Mouse (Mus musculus): ENCODE data around the gene Ttc9b. TPM values are rescaled to one million over a fixed set of nuclear protein-coding genes. Genes with fewer than 3 reads are reported as not detected.

Ttc9b gene
- polyA plus RNA-seq, 1 experiment, result not detected

GRCm38 (mm10) chr7:27609688-27610087, 44.0 kb upstream of the Ttc9b start:
- TF ChIP-seq CTCF (IDR thresholded peaks at IDR 0.05; ENCODE audit: control insufficient read depth, insufficient read depth, low read length), result no peak
- no peak for TF ChIP-seq POLR2A (IDR thresholded peaks at IDR 0.05; ENCODE audit: borderline replicate concordance, control insufficient read depth, low read depth, low read length)
- H3K4me3 ChIP-seq (replicated peaks; ENCODE audit: control insufficient read depth, low read depth, low read length), result no peak overlapping the region
- H3K4me1 ChIP-seq (ENCODE audit: control insufficient read depth, insufficient read depth, low read length), result peaks cover 8% of the 10 kb centered on the region
- WGBS, result 30% methylated on average over 2 of the region's 2 CpGs
- H3K27ac ChIP-seq (ENCODE audit: control insufficient read depth, insufficient read depth, low read depth, low read length, poor library complexity), result no peak overlapping the region

DNA sequence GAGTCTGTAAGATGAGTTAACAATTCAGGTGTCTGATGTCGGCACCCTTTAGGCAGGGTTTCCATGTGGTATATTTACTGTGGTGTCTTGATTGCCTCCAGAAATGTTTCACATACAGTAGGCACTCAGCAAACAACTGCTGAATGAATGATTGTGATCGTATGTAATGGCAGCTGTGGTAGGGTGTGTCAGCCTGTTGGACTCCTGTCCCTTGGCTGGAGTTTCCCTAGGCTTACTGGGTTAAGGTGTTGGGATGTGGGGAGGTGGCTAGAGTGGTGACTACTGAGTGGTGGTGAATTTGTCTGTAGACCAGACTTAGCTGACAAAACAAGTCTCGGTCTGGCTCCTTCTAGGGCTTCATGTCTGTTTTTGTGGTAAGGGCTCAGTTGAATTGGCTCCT, 43.3 kb upstream of the Ttc9b start:
- Histone ChIP-seq H3K4me3 (replicated peaks; ENCODE audit: control insufficient read depth, low read depth, low read length) (no peak overlapping the region), H3K27ac (ENCODE audit: control insufficient read depth, insufficient read depth, low read depth, low read length, poor library complexity) (no peak overlapping the region), H3K4me1 (ENCODE audit: control insufficient read depth, insufficient read depth, low read length) (peaks cover 6% of the 10 kb centered on the region)
- WGBS, result 90% methylated on average over 3 of the region's 3 CpGs
- TF ChIP-seq CTCF (IDR thresholded peaks at IDR 0.05; ENCODE audit: control insufficient read depth, insufficient read depth, low read length), result no peak
- TF ChIP-seq POLR2A (IDR thresholded peaks at IDR 0.05; ENCODE audit: borderline replicate concordance, control insufficient read depth, low read depth, low read length), result no peak

DNA sequence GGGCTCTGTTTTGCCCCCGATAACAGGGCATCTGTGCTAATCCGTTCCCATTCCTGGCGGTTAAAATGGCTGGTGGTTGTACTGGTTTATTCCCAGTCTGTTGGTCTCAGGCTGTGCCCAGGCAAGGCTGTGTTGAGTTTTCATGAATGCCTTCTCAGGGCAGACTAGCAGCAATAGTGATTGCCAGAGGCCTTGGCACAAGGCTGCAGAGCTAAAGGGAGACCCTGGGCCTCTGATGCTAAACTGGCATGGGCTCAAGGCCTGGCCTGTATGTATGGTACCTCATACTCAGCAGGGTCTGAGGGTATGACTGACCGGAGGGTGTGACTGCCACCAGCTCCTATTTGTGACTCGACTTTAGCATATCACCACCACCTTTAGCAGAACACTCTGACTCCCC, 42.8 kb upstream of the Ttc9b start:
- WGBS, result 94% methylated on average over 5 of the region's 5 CpGs
- no peak for TF ChIP-seq POLR2A (IDR thresholded peaks at IDR 0.05; ENCODE audit: borderline replicate concordance, control insufficient read depth, low read depth, low read length)
- no peak for TF ChIP-seq CTCF (IDR thresholded peaks at IDR 0.05; ENCODE audit: control insufficient read depth, insufficient read depth, low read length)
- Histone ChIP-seq H3K4me1 (ENCODE audit: control insufficient read depth, insufficient read depth, low read length) (peaks cover 5% of the 10 kb centered on the region), H3K4me3 (replicated peaks; ENCODE audit: control insufficient read depth, low read depth, low read length) (no peak overlapping the region), H3K27ac (ENCODE audit: control insufficient read depth, insufficient read depth, low read depth, low read length, poor library complexity) (no peak overlapping the region)

DNA sequence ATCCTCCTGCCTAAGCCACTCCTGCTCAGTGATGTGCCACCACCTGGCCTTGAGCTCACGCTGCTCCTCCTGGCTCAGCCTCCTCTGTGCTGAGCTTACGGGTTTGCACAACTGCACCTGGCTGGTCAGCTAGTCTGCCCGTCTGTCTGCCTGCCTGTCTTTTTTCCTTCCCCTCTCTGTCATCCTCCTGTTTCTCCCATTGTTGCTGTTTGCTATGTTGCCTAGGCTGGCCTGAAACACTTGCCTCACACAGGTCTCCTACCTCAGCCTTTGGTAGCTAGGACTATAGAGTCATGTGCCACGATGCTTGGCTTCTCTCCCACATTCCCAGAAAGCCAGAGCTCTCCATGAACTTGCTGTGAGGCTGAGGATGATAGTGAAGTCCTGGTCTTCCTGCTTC, 40.8 kb upstream of the Ttc9b start:
- TF ChIP-seq CTCF (IDR thresholded peaks at IDR 0.05; ENCODE audit: control insufficient read depth, insufficient read depth, low read length) (no peak), POLR2A (IDR thresholded peaks at IDR 0.05; ENCODE audit: borderline replicate concordance, control insufficient read depth, low read depth, low read length) (no peak)
- no peak overlapping the region for H3K4me3 ChIP-seq (replicated peaks; ENCODE audit: control insufficient read depth, low read depth, low read length)
- no peak overlapping the region for H3K27ac ChIP-seq (ENCODE audit: control insufficient read depth, insufficient read depth, low read depth, low read length, poor library complexity)
- no peaks in the 10 kb centered on the region; the same call in none of the 2 replicates for H3K4me1 ChIP-seq (ENCODE audit: control insufficient read depth, insufficient read depth, low read length)
- WGBS, result 71% methylated on average over 4 of the region's 4 CpGs

DNA sequence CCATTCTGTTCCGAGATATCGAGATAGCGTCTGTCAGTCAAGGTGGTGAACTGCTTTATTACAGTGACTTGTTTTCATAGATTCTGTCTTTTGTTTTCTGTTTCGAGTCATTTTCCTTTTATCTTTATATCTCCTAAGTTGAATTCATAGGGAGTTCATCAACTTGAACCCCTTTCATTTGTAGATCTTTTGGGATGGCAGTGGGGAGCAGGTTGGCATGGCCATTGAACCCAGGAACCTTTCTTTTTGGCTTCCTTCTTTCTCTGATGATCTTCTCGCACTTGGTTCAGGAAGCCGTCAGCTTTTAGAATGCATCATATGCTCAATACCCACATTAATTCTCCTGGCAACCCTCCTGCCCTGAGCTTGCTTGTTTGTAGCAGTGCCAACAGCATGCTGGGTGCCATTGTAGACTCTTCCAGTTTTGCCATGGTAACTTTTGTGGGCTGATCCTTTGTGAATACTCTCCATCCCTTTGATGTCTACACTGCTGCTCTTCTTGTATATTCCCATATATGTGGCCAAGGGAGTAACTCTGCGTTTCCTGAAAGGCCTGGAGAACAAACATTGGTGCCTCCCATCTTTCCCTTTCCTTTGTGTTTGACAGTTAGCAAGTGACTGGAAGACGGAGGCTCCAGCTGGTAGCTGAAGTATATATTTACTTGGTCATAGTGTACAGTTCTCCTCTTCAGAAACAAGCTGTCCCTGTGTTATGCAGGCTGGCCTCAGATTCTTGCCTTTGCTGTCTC, 39.8 kb upstream of the Ttc9b start:
- 85% methylated on average over 8 of the region's 8 CpGs for WGBS
- Histone ChIP-seq H3K4me3 (replicated peaks; ENCODE audit: control insufficient read depth, low read depth, low read length) (no peak overlapping the region), H3K27ac (ENCODE audit: control insufficient read depth, insufficient read depth, low read depth, low read length, poor library complexity) (no peak overlapping the region), H3K4me1 (ENCODE audit: control insufficient read depth, insufficient read depth, low read length) (no peaks in the 10 kb centered on the region; the same call in 1 of the 2 replicates)
- no peak for TF ChIP-seq CTCF (IDR thresholded peaks at IDR 0.05; ENCODE audit: control insufficient read depth, insufficient read depth, low read length)
- TF ChIP-seq POLR2A (IDR thresholded peaks at IDR 0.05; ENCODE audit: borderline replicate concordance, control insufficient read depth, low read depth, low read length), result no peak

GRCm38 (mm10) chr7:27621028-27621427, 32.7 kb upstream of the Ttc9b start:
- Histone ChIP-seq H3K4me1 (ENCODE audit: control insufficient read depth, insufficient read depth, low read length) (no peaks in the 10 kb centered on the region), H3K4me3 (replicated peaks; ENCODE audit: control insufficient read depth, low read depth, low read length) (no peak overlapping the region), H3K27ac (ENCODE audit: control insufficient read depth, insufficient read depth, low read depth, low read length, poor library complexity) (no peak overlapping the region)
- TF ChIP-seq CTCF (IDR thresholded peaks at IDR 0.05; ENCODE audit: control insufficient read depth, insufficient read depth, low read length) (no peak), POLR2A (IDR thresholded peaks at IDR 0.05; ENCODE audit: borderline replicate concordance, control insufficient read depth, low read depth, low read length) (no peak)
- 83% methylated on average over 6 of the region's 6 CpGs for WGBS

GRCm38 (mm10) chr7:27622234-27622633, 31.5 kb upstream of the Ttc9b start:
- Histone ChIP-seq H3K27ac (ENCODE audit: control insufficient read depth, insufficient read depth, low read depth, low read length, poor library complexity) (no peak overlapping the region), H3K4me3 (replicated peaks; ENCODE audit: control insufficient read depth, low read depth, low read length) (no peak overlapping the region), H3K4me1 (ENCODE audit: control insufficient read depth, insufficient read depth, low read length) (no peaks in the 10 kb centered on the region)
- WGBS, result 79% methylated on average over 1 of the region's 1 CpGs
- no peak for TF ChIP-seq POLR2A (IDR thresholded peaks at IDR 0.05; ENCODE audit: borderline replicate concordance, control insufficient read depth, low read depth, low read length)
- TF ChIP-seq CTCF (IDR thresholded peaks at IDR 0.05; ENCODE audit: control insufficient read depth, insufficient read depth, low read length), result no peak

DNA sequence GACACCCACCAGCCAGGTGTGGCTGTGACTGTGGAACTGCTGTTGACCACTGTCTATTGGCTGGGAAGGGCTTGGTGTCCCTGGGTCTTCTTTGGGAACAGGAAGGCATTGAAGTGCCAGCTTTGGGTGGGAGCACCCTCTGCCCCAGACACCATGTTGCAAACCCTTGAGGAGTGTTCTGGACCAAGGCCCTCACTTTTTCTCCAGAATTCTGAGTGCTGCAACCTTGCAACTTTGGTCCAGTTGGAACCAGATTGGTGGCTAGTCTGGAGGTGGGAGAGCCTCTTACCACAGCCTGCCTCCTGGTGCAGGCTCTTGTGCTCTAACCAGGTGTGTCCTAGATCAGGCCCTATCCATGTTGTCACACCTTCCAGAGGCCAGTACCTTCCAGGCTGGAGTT, 28.7 kb upstream of the Ttc9b start:
- TF ChIP-seq CTCF (IDR thresholded peaks at IDR 0.05; ENCODE audit: control insufficient read depth, insufficient read depth, low read length), result no peak
- TF ChIP-seq POLR2A (IDR thresholded peaks at IDR 0.05; ENCODE audit: borderline replicate concordance, control insufficient read depth, low read depth, low read length), result no peak
- Histone ChIP-seq H3K4me1 (ENCODE audit: control insufficient read depth, insufficient read depth, low read length) (no peaks in the 10 kb centered on the region), H3K4me3 (replicated peaks; ENCODE audit: control insufficient read depth, low read depth, low read length) (no peak overlapping the region)

DNA sequence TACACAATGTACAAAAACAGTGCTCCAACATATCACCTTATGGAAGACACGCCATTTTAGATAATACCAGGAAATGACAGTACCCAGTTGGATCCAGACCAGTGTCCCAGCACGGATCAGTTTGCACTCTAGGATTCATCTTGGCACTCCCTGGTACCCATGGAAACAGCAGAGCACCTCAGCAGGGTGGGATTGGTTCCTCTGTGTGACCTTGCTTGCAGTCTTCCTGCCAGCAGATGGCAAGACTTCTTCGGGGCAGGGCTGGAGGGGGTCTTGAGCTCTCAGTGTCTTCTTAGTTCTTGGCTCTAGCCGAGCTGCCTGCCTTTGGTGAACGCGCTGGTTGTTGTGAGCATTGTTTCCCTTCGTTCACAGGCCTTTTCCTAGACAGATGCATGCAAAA, 26.0 kb upstream of the Ttc9b start:
- WGBS, result 90% methylated on average over 7 of the region's 7 CpGs
- H3K4me1 ChIP-seq (ENCODE audit: control insufficient read depth, insufficient read depth, low read length), result no peaks in the 10 kb centered on the region
- TF ChIP-seq CTCF (IDR thresholded peaks at IDR 0.05; ENCODE audit: control insufficient read depth, insufficient read depth, low read length), result no peak
- no peak overlapping the region for H3K27ac ChIP-seq (ENCODE audit: control insufficient read depth, insufficient read depth, low read depth, low read length, poor library complexity)
- H3K4me3 ChIP-seq (replicated peaks; ENCODE audit: control insufficient read depth, low read depth, low read length), result no peak overlapping the region

More for the DNA sequence above, 28.7 kb upstream of the Ttc9b start:
- no peak overlapping the region for H3K27ac ChIP-seq (ENCODE audit: control insufficient read depth, insufficient read depth, low read depth, low read length, poor library complexity)
